Comparison of ENCODE assay signal across 29 mouse cellular contexts in the genomic region with DNA sequence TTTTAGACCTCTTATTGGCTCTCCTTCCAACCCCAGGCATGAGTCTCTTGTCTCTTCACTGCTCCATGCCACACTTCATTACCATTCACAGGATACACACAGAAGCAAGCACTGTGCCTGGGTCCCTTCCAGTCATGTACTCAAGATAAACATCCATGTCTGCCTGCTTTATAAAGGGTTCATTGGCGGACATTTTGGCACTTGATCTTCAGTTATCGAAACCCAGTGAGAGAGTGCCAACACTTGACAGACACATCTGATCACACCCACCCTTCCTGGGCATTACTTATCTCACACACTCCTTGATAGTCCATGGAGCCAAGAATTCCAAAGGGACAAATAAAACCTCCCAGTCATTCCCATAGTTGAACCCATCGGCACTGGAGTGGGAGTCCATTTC.
A peak's percentile ranks its signal among the peaks of the same experiment; 100 is the strongest.
DNase-seq lines count a peak whose midpoint lies in the region; ATAC-seq and TF ChIP-seq lines count a peak whose summit lies in the region.
"Had no signal": no experiment of that assay in that cellular context is flagged by ENCODE, and none has a peak within 500 bp of the region (broad histone marks: within the 10 kb centered on the region; RNA-seq: fewer than 3 reads in every experiment).

No protein-coding gene starts in this region.

- peak; percentile 85 for ATAC-seq in heart, postnatal 0 days (ENCODE audit: insufficient read depth, low read depth)
- ATAC-seq: activated CD4-positive, CD25-positive, alpha-beta regulatory T cell, adult 4 months; forebrain, embryonic 16.5 days; hindbrain, postnatal 0 days; intestine, embryonic 15.5 days; liver, embryonic 12.5 days; liver, postnatal 0 days had no signal

- H3K4me3 ChIP-seq in heart, embryonic 10.5 days, result no peak overlapping the region
- H3K4me3 ChIP-seq in heart, postnatal 0 days (ENCODE audit: low read depth, low read length), result no peak overlapping the region
- no peak overlapping the region for H3K4me3 ChIP-seq in forebrain, embryonic 10.5 days
- H3K4me3 ChIP-seq: embryonic facial prominence, embryonic 10.5 days; embryonic facial prominence, embryonic 15.5 days; intestine, embryonic 15.5 days; layer of hippocampus, adult 2 months; left cerebral cortex, adult 2 months; liver, embryonic 12.5 days; megakaryocyte, embryonic 14.5 days; midbrain, embryonic 12.5 days had no signal

- peaks cover 4% of the 10 kb centered on the region; the same call in 1 of the 2 replicates for H3K4me1 ChIP-seq in heart, embryonic 10.5 days
- H3K4me1 ChIP-seq in heart, postnatal 0 days (ENCODE audit: control insufficient read depth, insufficient read depth), result peaks cover 38% of the 10 kb centered on the region
- no peaks in the 10 kb centered on the region for H3K4me1 ChIP-seq in forebrain, embryonic 10.5 days
- H3K4me1 ChIP-seq: embryonic facial prominence, embryonic 10.5 days; embryonic facial prominence, embryonic 15.5 days; intestine, embryonic 15.5 days; liver, embryonic 12.5 days; megakaryocyte, embryonic 14.5 days; midbrain, embryonic 12.5 days had no signal

- TF ChIP-seq CTCF in heart, postnatal 0 days (IDR thresholded peaks at IDR 0.05; ENCODE audit: low read depth), result no peak

- 52% methylated on average over 3 of the region's 3 CpGs for WGBS in heart, embryonic 10.5 days
- WGBS in heart, postnatal 0 days, result 25% methylated on average over 3 of the region's 3 CpGs
- WGBS in forebrain, embryonic 10.5 days, result 91% methylated on average over 3 of the region's 3 CpGs

- no peak overlapping the region for H3K27ac ChIP-seq in heart, embryonic 10.5 days
- H3K27ac ChIP-seq in heart, postnatal 0 days (ENCODE audit: low read depth), result peak overlapping the region; percentile 22
- H3K27ac ChIP-seq in forebrain, embryonic 10.5 days, result no peak overlapping the region
- H3K27ac ChIP-seq: embryonic facial prominence, embryonic 10.5 days; embryonic facial prominence, embryonic 15.5 days; hindbrain, postnatal 0 days; intestine, embryonic 15.5 days; layer of hippocampus, adult 2 months; left cerebral cortex, adult 2 months; liver, embryonic 12.5 days; midbrain, embryonic 12.5 days had no signal

- H3K36me3 ChIP-seq in heart, embryonic 10.5 days, result no peaks in the 10 kb centered on the region
- no peaks in the 10 kb centered on the region for H3K36me3 ChIP-seq in heart, postnatal 0 days (replicated peaks; ENCODE audit: control insufficient read depth, insufficient read depth, low read length)
- no peaks in the 10 kb centered on the region for H3K36me3 ChIP-seq in forebrain, embryonic 10.5 days (replicated peaks)
- H3K36me3 ChIP-seq: embryonic facial prominence, embryonic 10.5 days; embryonic facial prominence, embryonic 15.5 days; intestine, embryonic 15.5 days; liver, embryonic 12.5 days; midbrain, embryonic 12.5 days had no signal

- no peaks in the 10 kb centered on the region for H3K27me3 ChIP-seq in heart, embryonic 10.5 days (ENCODE audit: insufficient read depth, poor library complexity, severe bottlenecking)
- no peaks in the 10 kb centered on the region for H3K27me3 ChIP-seq in heart, postnatal 0 days (ENCODE audit: control insufficient read depth, insufficient read depth, low read length)
- H3K27me3 ChIP-seq in forebrain, embryonic 10.5 days (ENCODE audit: poor library complexity, severe bottlenecking), result no peaks in the 10 kb centered on the region
- H3K27me3 ChIP-seq: CH12.LX; embryonic facial prominence, embryonic 15.5 days; intestine, embryonic 15.5 days; liver, embryonic 12.5 days; megakaryocyte, embryonic 14.5 days; midbrain, embryonic 12.5 days had no signal

- no peak overlapping the region for H3K9ac ChIP-seq in heart, postnatal 0 days (replicated peaks; ENCODE audit: low read depth, low read length)
- H3K9ac ChIP-seq: embryonic facial prominence, embryonic 15.5 days; intestine, embryonic 15.5 days; liver, embryonic 12.5 days; liver, postnatal 0 days; midbrain, embryonic 12.5 days had no signal

- DNase-seq in heart, adult 11 months, result peak; percentile 96
- DNase-seq in heart, embryonic 10.5 days (ENCODE audit: low spot score), result no peak
- peak; percentile 32 for DNase-seq in lung, postnatal 36 days
- DNase-seq in lung, postnatal 4 days, result no peak
- peak; percentile 27 for DNase-seq in heart, postnatal 0 days (ENCODE audit: low spot score)
- DNase-seq in gastrocnemius, postnatal 4 days (ENCODE audit: low spot score in 2 of 2), result no peak
- DNase-seq in adrenal gland, postnatal 14 days, result no peak
- DNase-seq in forebrain, embryonic 10.5 days (ENCODE audit: extremely low spot score, low spot score), result no peak
- DNase-seq: adrenal gland, adult 2 months; cerebellum, adult 2 months; cerebellum, postnatal 25 days; kidney, adult 2 months; kidney, postnatal 36 days; left cerebral cortex, postnatal 4 days; liver, postnatal 0 days; thymus, adult 2 months; thymus, postnatal 36 days had no signal

- TF ChIP-seq EP300 in heart, postnatal 0 days (IDR thresholded peaks at IDR 0.05; ENCODE audit: low read depth), result peak; percentile 73; the same call in 1 of the 2 replicates

- no peak overlapping the region for H3K4me2 ChIP-seq in heart, postnatal 0 days (ENCODE audit: low read depth, low read length)
- H3K4me2 ChIP-seq: embryonic facial prominence, embryonic 15.5 days; intestine, embryonic 15.5 days; liver, embryonic 12.5 days; midbrain, embryonic 12.5 days had no signal

- H3K9me3 ChIP-seq in heart, embryonic 10.5 days, result no peaks in the 10 kb centered on the region
- no peaks in the 10 kb centered on the region for H3K9me3 ChIP-seq in heart, postnatal 0 days (replicated peaks; ENCODE audit: control insufficient read depth, low read length)
- H3K9me3 ChIP-seq in forebrain, embryonic 10.5 days, result no peaks in the 10 kb centered on the region
- H3K9me3 ChIP-seq: embryonic facial prominence, embryonic 10.5 days; embryonic facial prominence, embryonic 15.5 days; intestine, embryonic 15.5 days; liver, embryonic 12.5 days; midbrain, embryonic 12.5 days had no signal

Comparison
In these comparisons a context has a peak if more than half of its experiments do, and no peak if none do; other contexts are left out.
1. DNase-seq: peak in heart, adult 11 months (single experiment), lung, postnatal 36 days (single experiment) and heart, postnatal 0 days (single experiment); none in heart, embryonic 10.5 days (single experiment), lung, postnatal 4 days (0 of 2), gastrocnemius, postnatal 4 days (0 of 2), adrenal gland, postnatal 14 days (single experiment) and forebrain, embryonic 10.5 days (single experiment).